Comparison of ENCODE assay signal across 8 mouse cellular contexts in the genomic region with DNA sequence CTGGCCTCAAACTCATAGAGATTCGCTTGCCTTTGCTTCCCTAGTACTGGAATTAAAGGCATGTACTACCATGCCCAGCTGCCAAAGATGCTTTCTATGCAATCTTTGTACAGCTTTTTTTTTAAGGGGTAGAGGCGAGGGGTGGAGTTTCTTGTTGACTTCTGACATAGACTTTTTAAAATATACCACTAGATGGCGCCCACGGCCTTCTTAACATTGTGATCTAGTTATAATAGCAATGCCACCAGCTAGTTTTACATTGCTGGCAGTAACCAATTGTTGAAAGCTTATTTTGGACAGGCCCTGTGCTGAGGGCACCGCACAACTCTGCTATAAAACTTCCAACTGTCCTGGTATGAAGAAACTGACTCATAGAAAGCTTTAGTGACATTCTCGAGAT. TPM values are rescaled to one million over a fixed set of nuclear protein-coding genes. Genes with fewer than 3 reads are reported as not detected.
A peak's percentile ranks its signal among the peaks of the same experiment; 100 is the strongest.
DNase-seq lines count a peak whose midpoint lies in the region; ATAC-seq lines count a peak whose summit lies in the region.

No protein-coding gene starts in this region.

- ATAC-seq in embryonic facial prominence, embryonic 11.5 days (replicated peaks; ENCODE audit: insufficient number of reproducible peaks, low FRiP score, low TSS enrichment, low read depth) = no peak
- 0 out of 2 replicates have a peak, but pooled peaks have one; percentile 27 for ATAC-seq in midbrain, embryonic 11.5 days (ENCODE audit: low FRiP score)

- H3K4me1 ChIP-seq in embryonic facial prominence, embryonic 11.5 days (ENCODE audit: control insufficient read depth, insufficient read depth, low read length) = no peaks in the 10 kb centered on the region
- H3K4me1 ChIP-seq in hindbrain, embryonic 10.5 days (replicated peaks) = no peaks in the 10 kb centered on the region
- no peaks in the 10 kb centered on the region for H3K4me1 ChIP-seq in midbrain, embryonic 11.5 days (ENCODE audit: control insufficient read depth, insufficient read depth, low read length)

- no peaks in the 10 kb centered on the region for H3K36me3 ChIP-seq in embryonic facial prominence, embryonic 11.5 days (replicated peaks; ENCODE audit: control insufficient read depth, insufficient read depth, low read depth, low read length)
- no peaks in the 10 kb centered on the region for H3K36me3 ChIP-seq in hindbrain, embryonic 10.5 days
- H3K36me3 ChIP-seq in midbrain, embryonic 11.5 days (ENCODE audit: control insufficient read depth, insufficient read depth, low read length) = no peaks in the 10 kb centered on the region

- 17% methylated on average over 6 of the region's 6 CpGs for WGBS in embryonic facial prominence, embryonic 11.5 days
- WGBS in hindbrain, embryonic 10.5 days = 19% methylated on average over 6 of the region's 6 CpGs
- WGBS in midbrain, embryonic 11.5 days = 17% methylated on average over 6 of the region's 6 CpGs

- no peaks in the 10 kb centered on the region for H3K9me3 ChIP-seq in embryonic facial prominence, embryonic 11.5 days (replicated peaks; ENCODE audit: control insufficient read depth, low read length)
- H3K9me3 ChIP-seq in hindbrain, embryonic 10.5 days = no peaks in the 10 kb centered on the region
- H3K9me3 ChIP-seq in midbrain, embryonic 11.5 days (ENCODE audit: control insufficient read depth, low read length) = no peaks in the 10 kb centered on the region

- H3K27me3 ChIP-seq in embryonic facial prominence, embryonic 11.5 days (ENCODE audit: control insufficient read depth, insufficient read depth, low read length) = no peaks in the 10 kb centered on the region
- no peaks in the 10 kb centered on the region for H3K27me3 ChIP-seq in hindbrain, embryonic 10.5 days (ENCODE audit: insufficient read depth, poor library complexity, severe bottlenecking)
- no peaks in the 10 kb centered on the region for H3K27me3 ChIP-seq in midbrain, embryonic 11.5 days (ENCODE audit: control insufficient read depth, insufficient read depth, low read length)

- H3K27ac ChIP-seq in embryonic facial prominence, embryonic 11.5 days (replicated peaks; ENCODE audit: low read depth, low read length) = no peak overlapping the region
- no peak overlapping the region for H3K27ac ChIP-seq in hindbrain, embryonic 10.5 days
- no peak overlapping the region for H3K27ac ChIP-seq in midbrain, embryonic 11.5 days (ENCODE audit: low read depth, low read length)

- H3K4me2 ChIP-seq in embryonic facial prominence, embryonic 11.5 days (ENCODE audit: low read depth, low read length) = no peak overlapping the region
- no peak overlapping the region for H3K4me2 ChIP-seq in midbrain, embryonic 11.5 days

- no peak overlapping the region for H3K4me3 ChIP-seq in embryonic facial prominence, embryonic 11.5 days (ENCODE audit: low read depth, low read length)
- no peak overlapping the region for H3K4me3 ChIP-seq in hindbrain, embryonic 10.5 days
- H3K4me3 ChIP-seq in midbrain, embryonic 11.5 days (ENCODE audit: low read depth, low read length) = no peak overlapping the region

- no peak overlapping the region for H3K9ac ChIP-seq in embryonic facial prominence, embryonic 11.5 days (replicated peaks; ENCODE audit: low read length)
- H3K9ac ChIP-seq in midbrain, embryonic 11.5 days (ENCODE audit: low read length) = no peak overlapping the region

- DNase-seq in ovary, adult 18-20 months (ENCODE audit: low spot score) = peak; percentile 10
- no peak for DNase-seq in ovary, postnatal 36 days (ENCODE audit: low spot score)
- peak; percentile 71 for DNase-seq in adrenal gland, postnatal 14 days
- peak; percentile 91 for DNase-seq in embryonic facial prominence, embryonic 11.5 days (ENCODE audit: low spot score)
- DNase-seq in hindbrain, embryonic 10.5 days (ENCODE audit: low spot score) = peak; percentile 37
- DNase-seq in layer of hippocampus, adult 9-10 months (ENCODE audit: low spot score) = peak; percentile 59
- DNase-seq in midbrain, embryonic 11.5 days (ENCODE audit: low spot score, missing footprints) = peak; percentile 96
- DNase-seq in testis, postnatal 14 days (ENCODE audit: low spot score) = peak; percentile 27

RNA-seq across cellular contexts. Expression of a gene that starts 11.3 kb away (rescaled TPM):
- 36.5 and 95.6 TPM in 2 replicates for total RNA-seq in adrenal gland, postnatal 14 days (2021)
- 53.3 and 59.8 TPM in 2 replicates for polyA plus RNA-seq in embryonic facial prominence, embryonic 11.5 days (2014; fragmentation: Nextera tagmentation; extraction: Ambion mirVana)
- polyA plus RNA-seq in hindbrain, embryonic 10.5 days (2016; fragmentation: Nextera tagmentation; extraction: Ambion mirVana) = 22.6 and 31.1 TPM in 2 replicates
- 31.5 and 34.9 TPM in 2 replicates for polyA plus RNA-seq in midbrain, embryonic 11.5 days (2014; fragmentation: Nextera tagmentation; extraction: Ambion mirVana)

RNA-seq across cellular contexts. Expression of a gene that starts 46.4 kb away (rescaled TPM):
- 11.3 and 12.2 TPM in 2 replicates for total RNA-seq in adrenal gland, postnatal 14 days (2021)
- 0.74 and 1.8 TPM in 2 replicates for polyA plus RNA-seq in embryonic facial prominence, embryonic 11.5 days (2014; fragmentation: Nextera tagmentation; extraction: Ambion mirVana)
- 0.15 and 0.31 TPM in 2 replicates for polyA plus RNA-seq in hindbrain, embryonic 10.5 days (2016; fragmentation: Nextera tagmentation; extraction: Ambion mirVana)
- 0.36 and 0.81 TPM in 2 replicates for polyA plus RNA-seq in midbrain, embryonic 11.5 days (2014; fragmentation: Nextera tagmentation; extraction: Ambion mirVana)

RNA-seq across cellular contexts. Expression of a gene that starts 52.0 kb away (rescaled TPM):
- total RNA-seq in adrenal gland, postnatal 14 days (2021) = 5.6 and 8.0 TPM in 2 replicates
- polyA plus RNA-seq in embryonic facial prominence, embryonic 11.5 days (2014; fragmentation: Nextera tagmentation; extraction: Ambion mirVana) = 6.7 and 7.2 TPM in 2 replicates
- polyA plus RNA-seq in hindbrain, embryonic 10.5 days (2016; fragmentation: Nextera tagmentation; extraction: Ambion mirVana) = 2.9 and 3.7 TPM in 2 replicates
- polyA plus RNA-seq in midbrain, embryonic 11.5 days (2014; fragmentation: Nextera tagmentation; extraction: Ambion mirVana) = 1.6 and 1.9 TPM in 2 replicates
